Mouse (Mus musculus) liver, postnatal 0 days (tissue): Measurements from ENCODE around the gene Fgfr1op. TPM values are rescaled to one million over a fixed set of nuclear protein-coding genes. Genes with fewer than 3 reads are reported as not detected.

ENCODE experiments used
- ATAC-seq: fragments of 200-750 bp; cut with Nextera tagmentation; 2 replicates; pipeline ENCODE4 v1.8.0; 2017; ENCODE audit warnings: mild to moderate bottlenecking, moderate library complexity
- DNase-seq: peaks from one replicate; pipeline ENCODE4 v3.0.0-alpha.2; 2016
- H3K27ac ChIP-seq: fragments of 300-500 bp; sonication (generic); 2 replicates; pipeline ENCODE4 v1.5.1; 2014; ENCODE audit warnings: antibody characterized with exemption, moderate library complexity, mild to moderate bottlenecking, low read depth
- H3K27me3 ChIP-seq: fragments of 300-500 bp; sonication (generic); 2 replicates; pipeline ENCODE4 v1.6.1; 2014; ENCODE audit warnings: low read length, control low read depth, mixed read lengths; ENCODE audit not compliant: insufficient read depth
- H3K36me3 ChIP-seq: fragments of 300-500 bp; sonication (generic); replicated peaks from 2 replicates; pipeline ENCODE4 v1.6.1; 2014; ENCODE audit warnings: mild to moderate bottlenecking, control low read depth, low read length, moderate library complexity, mixed read lengths; ENCODE audit not compliant: insufficient read depth
- H3K4me1 ChIP-seq: fragments of 300-500 bp; sonication (generic); 2 replicates; pipeline ENCODE4 v1.6.1; 2014; ENCODE audit warnings: antibody characterized with exemption, mild to moderate bottlenecking, control low read depth; ENCODE audit not compliant: insufficient read depth
- H3K4me2 ChIP-seq: fragments of 300-500 bp; sonication (generic); 2 replicates; pipeline ENCODE4 v1.6.1; 2014; ENCODE audit warnings: low read depth, mild to moderate bottlenecking, low read length, moderate library complexity, mixed read lengths
- H3K4me3 ChIP-seq: fragments of 300-500 bp; sonication (generic); 2 replicates; pipeline ENCODE4 v1.5.1; 2014; ENCODE audit warnings: low read depth, low read length
- H3K9ac ChIP-seq: fragments of 300-500 bp; sonication (generic); replicated peaks from 2 replicates; pipeline ENCODE4 v1.6.1; 2014; ENCODE audit warnings: mild to moderate bottlenecking, moderate library complexity
- H3K9me3 ChIP-seq: fragments of 300-500 bp; sonication (generic); 2 replicates; pipeline ENCODE4 v1.6.1; 2016; ENCODE audit warnings: mild to moderate bottlenecking, control low read depth, low read length, mixed read lengths
- CTCF ChIP-seq: sonication (generic); IDR thresholded peaks from 2 replicates; pipeline ENCODE4 v1.5.1; 2016; ENCODE audit warnings: antibody characterized with exemption, low read depth
- EP300 ChIP-seq: IDR thresholded peaks from 2 replicates; pipeline ENCODE4 v1.6.1; 2016; ENCODE audit warnings: antibody characterized with exemption, low read depth, mild to moderate bottlenecking
- WGBS: fragments of 180-500 bp; shearing (Covaris S2); extraction: QIAGEN DNeasy Blood & Tissue Kit; methylation state at CpG from one replicate; pipeline ENCODE4 v1.1.7; 2014; ENCODE audit not compliant: insufficient replicate concordance; 5-methylcytosine and 5-hydroxymethylcytosine counted together
- polyA plus RNA-seq: library from polyadenylated mRNA; unstranded; fragments of >200 nt; fragmentation: Nextera tagmentation; extraction: Ambion mirVana; gene quantifications from 2 replicates; pipeline ENCODE4 v1.2.1, GENCODE M21; 2015

Fgfr1op gene
- polyA plus RNA-seq, 1 experiment from 2014 or later = 8.5 TPM

GRCm38 (mm10) chr17:8210170-8210569, 44.9 kb downstream of the Fgfr1op start:
- no peak for ATAC-seq
- no peaks in the 10 kb centered on the region for H3K36me3 ChIP-seq
- H3K4me1 ChIP-seq = 0 out of 2 replicates have a peak, but pooled peaks cover 3% of the 10 kb centered on the region
- H3K4me2 ChIP-seq = no peak overlapping the region
- no peaks in the 10 kb centered on the region for H3K27me3 ChIP-seq
- H3K27ac ChIP-seq = no peak overlapping the region
- whole genome bisulfite sequencing = 57% methylated on average over 3 of the region's 3 CpGs
- TF ChIP-seq EP300 = no peak
- no peak for TF ChIP-seq CTCF
- H3K9ac ChIP-seq = no peak overlapping the region
- no peak overlapping the region for H3K4me3 ChIP-seq
- H3K9me3 ChIP-seq = no peaks in the 10 kb centered on the region
- DNase-seq = no peak

GRCm38 (mm10) chr17:8210675-8211074, 45.4 kb downstream of the Fgfr1op start:
- Histone ChIP-seq H3K9ac (no peak overlapping the region), H3K27ac (no peak overlapping the region), H3K27me3 (no peaks in the 10 kb centered on the region), H3K4me3 (no peak overlapping the region), H3K9me3 (no peaks in the 10 kb centered on the region), H3K4me1 (0 out of 2 replicates have a peak, but pooled peaks cover 3% of the 10 kb centered on the region), H3K36me3 (no peaks in the 10 kb centered on the region), H3K4me2 (no peak overlapping the region)
- DNase-seq (no peak), ATAC-seq (no peak)
- TF ChIP-seq CTCF = no peak
- no peak for TF ChIP-seq EP300
- WGBS = 49% methylated on average over 10 of the region's 10 CpGs

GRCm38 (mm10) chr17:8211399-8211798, 46.1 kb downstream of the Fgfr1op start:
- H3K4me3 ChIP-seq = no peak overlapping the region
- no peak overlapping the region for H3K4me2 ChIP-seq
- no peak overlapping the region for H3K9ac ChIP-seq
- H3K9me3 ChIP-seq = no peaks in the 10 kb centered on the region
- 0 out of 2 replicates have a peak, but pooled peaks cover 3% of the 10 kb centered on the region for H3K4me1 ChIP-seq
- no peak for DNase-seq
- H3K27me3 ChIP-seq = no peaks in the 10 kb centered on the region
- WGBS = 69% methylated on average over 6 of the region's 6 CpGs
- no peak overlapping the region for H3K27ac ChIP-seq
- no peak for ATAC-seq
- H3K36me3 ChIP-seq = no peaks in the 10 kb centered on the region
- no peak for TF ChIP-seq EP300
- TF ChIP-seq CTCF = no peak

GRCm38 (mm10) chr17:8214369-8214768, 49.1 kb downstream of the Fgfr1op start:
- 59% methylated on average over 1 of the region's 1 CpGs for WGBS

GRCm38 (mm10) chr17:8215016-8215745, 49.9 kb downstream of the Fgfr1op start:
- TF ChIP-seq EP300 = no peak
- TF ChIP-seq CTCF = no peak
- Histone ChIP-seq H3K4me1 (0 out of 2 replicates have a peak, but pooled peaks cover 3% of the 10 kb centered on the region), H3K4me2 (no peak overlapping the region), H3K36me3 (no peaks in the 10 kb centered on the region), H3K27ac (no peak overlapping the region), H3K4me3 (no peak overlapping the region), H3K9me3 (no peaks in the 10 kb centered on the region), H3K27me3 (no peaks in the 10 kb centered on the region), H3K9ac (no peak overlapping the region)
- WGBS = 87% methylated on average over 12 of the region's 12 CpGs
- ATAC-seq (no peak), DNase-seq (no peak)

More at GRCm38 (mm10) chr17:8214369-8214768, 49.1 kb downstream of the Fgfr1op start:
- no peak for TF ChIP-seq EP300
- TF ChIP-seq CTCF = no peak
- ATAC-seq = no peak
- Histone ChIP-seq H3K4me3 (no peak overlapping the region), H3K9me3 (no peaks in the 10 kb centered on the region), H3K4me1 (0 out of 2 replicates have a peak, but pooled peaks cover 3% of the 10 kb centered on the region), H3K4me2 (no peak overlapping the region), H3K9ac (no peak overlapping the region), H3K27me3 (no peaks in the 10 kb centered on the region), H3K27ac (no peak overlapping the region), H3K36me3 (no peaks in the 10 kb centered on the region)
- no peak for DNase-seq

- Histone ChIP-seq H3K27me3 (no peaks in the 10 kb centered on the region), H3K27ac (no peak overlapping the region), H3K36me3 (no peaks in the 10 kb centered on the region), H3K4me2 (no peak overlapping the region), H3K4me1 (0 out of 2 replicates have a peak, but pooled peaks cover 5% of the 10 kb centered on the region), H3K9ac (no peak overlapping the region), H3K9me3 (no peaks in the 10 kb centered on the region), H3K4me3 (no peak overlapping the region)
- DNase-seq (no peak), ATAC-seq (no peak)
- 84% methylated on average over 10 of the region's 10 CpGs for WGBS
- TF ChIP-seq EP300 (no peak), CTCF (no peak)
Measured at GRCm38 (mm10) chr17:8223225-8223624, 57.9 kb downstream of the Fgfr1op start.
